Mouse (Mus musculus) stomach, embryonic 14.5 days (tissue): ENCODE data around the gene Olfr609. TPM values are rescaled to one million over a fixed set of nuclear protein-coding genes. Genes with fewer than 3 reads are reported as not detected.
"Not testable (repeated sequence)": the region's sequence is repeated elsewhere in the genome, so short reads cannot be mapped to it uniquely, and the experiment has no call there.

ENCODE experiments used
- ATAC-seq: fragments of 200-750 bp; cut with Nextera tagmentation; 2 replicates; pipeline ENCODE4 v1.8.0; 2017; ENCODE audit warnings: low read depth, moderate TSS enrichment; ENCODE audit not compliant: insufficient number of reproducible peaks, insufficient read depth, low FRiP score
- H3K27ac ChIP-seq: fragments of 300-500 bp; sonication (generic); 2 replicates; pipeline ENCODE4 v1.5.1; 2014; ENCODE audit warnings: mild to moderate bottlenecking, low read length, moderate library complexity, mixed read lengths
- H3K27me3 ChIP-seq: fragments of 300-500 bp; sonication (generic); 2 replicates; pipeline ENCODE4 v1.6.1; 2014; ENCODE audit warnings: low read length, control low read depth, mixed read lengths; ENCODE audit not compliant: control insufficient read depth, insufficient read depth
- H3K36me3 ChIP-seq: fragments of 300-500 bp; sonication (generic); 2 replicates; pipeline ENCODE4 v1.6.1; 2014; ENCODE audit warnings: mild to moderate bottlenecking, control low read depth, low read length, moderate library complexity, mixed read lengths; ENCODE audit not compliant: control insufficient read depth, insufficient read depth
- H3K4me1 ChIP-seq: fragments of 300-500 bp; sonication (generic); 2 replicates; pipeline ENCODE4 v1.6.1; 2014; ENCODE audit warnings: low read length, control low read depth, mixed read lengths; ENCODE audit not compliant: control insufficient read depth, insufficient read depth
- H3K4me2 ChIP-seq: fragments of 300-500 bp; sonication (generic); replicated peaks from 2 replicates; pipeline ENCODE4 v1.6.1; 2014; ENCODE audit warnings: low read depth, low read length, control low read depth
- H3K4me3 ChIP-seq: fragments of 300-500 bp; sonication (generic); 2 replicates; pipeline ENCODE4 v1.5.1; 2014; ENCODE audit warnings: low read depth, low read length, control low read depth
- H3K9ac ChIP-seq: fragments of 300-500 bp; sonication (generic); replicated peaks from 2 replicates; pipeline ENCODE4 v1.6.1; 2014; ENCODE audit warnings: low read depth, mild to moderate bottlenecking, control low read depth, low read length, moderate library complexity, mixed read lengths
- H3K9me3 ChIP-seq: fragments of 300-500 bp; sonication (generic); 2 replicates; pipeline ENCODE4 v1.6.1; 2016; ENCODE audit warnings: low read depth, low read length, control low read depth; ENCODE audit not compliant: control insufficient read depth
- WGBS: fragments of 180-500 bp; shearing (Covaris S2); extraction: QIAGEN DNeasy Blood & Tissue Kit; methylation state at CpG from one replicate; pipeline ENCODE4 v1.1.7; 2014; 5-methylcytosine and 5-hydroxymethylcytosine counted together
- polyA plus RNA-seq: library from polyadenylated mRNA; unstranded; fragments of >200 nt; fragmentation: Nextera tagmentation; extraction: Ambion mirVana; gene quantifications from 2 replicates; pipeline ENCODE4 v1.2.1, GENCODE M21; 2014

Gene Olfr609
- polyA plus RNA-seq = not detected in 2 replicates

DNA sequence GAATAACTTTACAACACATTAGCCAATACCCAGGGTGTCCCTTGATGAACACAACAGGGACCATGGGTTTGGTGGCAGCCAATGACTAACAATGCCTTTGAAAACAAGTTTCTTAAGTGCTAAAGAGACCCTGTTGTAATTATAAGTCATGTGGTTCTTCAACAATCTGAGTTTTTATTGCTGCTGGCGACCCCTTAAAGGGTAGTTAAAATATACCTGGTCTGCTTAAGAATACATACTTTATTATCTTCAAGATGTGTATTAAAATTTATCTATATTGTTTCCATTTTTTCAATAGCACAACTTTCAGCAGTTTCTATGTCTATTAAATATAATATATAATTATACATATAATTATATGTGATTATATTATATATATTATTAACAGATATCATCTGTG lies at the start of gene Olfr609:
Gene Olfr609, minus strand, starts transcription at position 101 of the 400 bp plus-strand sequence.
- Histone ChIP-seq H3K9me3 (no peaks in the 10 kb centered on the region), H3K36me3 (no peaks in the 10 kb centered on the region), H3K27me3 (no peaks in the 10 kb centered on the region), H3K4me2 (no peak within 1 kb of the TSS), H3K4me3 (no peak within 1 kb of the TSS), H3K4me1 (no peaks in the 10 kb centered on the region), H3K27ac (no peak within 1 kb of the TSS), H3K9ac (no peak within 1 kb of the TSS)
- WGBS = 72% methylated on average over 1 of the region's 1 CpGs
- ATAC-seq = no peak

DNA sequence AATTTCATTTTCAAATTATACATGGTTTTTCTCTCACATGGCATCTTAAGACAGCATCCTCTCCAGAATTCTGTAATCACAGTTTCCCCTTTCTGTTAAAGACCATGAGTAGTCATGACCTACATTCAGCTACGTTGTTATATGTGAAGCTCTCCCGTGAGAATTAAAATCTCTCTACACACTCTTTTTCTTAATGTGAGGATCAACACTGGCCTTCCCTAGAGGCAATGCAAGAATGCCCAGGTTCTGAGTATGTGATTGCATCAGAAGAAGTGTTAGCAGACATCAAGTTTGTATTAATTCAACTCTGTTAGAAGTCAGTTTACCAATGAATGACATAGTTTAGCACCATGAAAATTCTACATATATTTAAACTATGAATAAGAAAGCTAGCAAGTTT lies 44.8 kb upstream of the Olfr609 start, which contains the start of gene Olfr612:
Gene Olfr612, minus strand, starts transcription at position 101 of the 400 bp plus-strand sequence.
- not testable (repeated sequence) for H3K27me3 ChIP-seq, ATAC-seq, H3K4me3 ChIP-seq, H3K9ac ChIP-seq, H3K9me3 ChIP-seq, H3K4me1 ChIP-seq, H3K36me3 ChIP-seq, H3K4me2 ChIP-seq, H3K27ac ChIP-seq
- 81% methylated on average over 2 of the region's 2 CpGs for WGBS

DNA sequence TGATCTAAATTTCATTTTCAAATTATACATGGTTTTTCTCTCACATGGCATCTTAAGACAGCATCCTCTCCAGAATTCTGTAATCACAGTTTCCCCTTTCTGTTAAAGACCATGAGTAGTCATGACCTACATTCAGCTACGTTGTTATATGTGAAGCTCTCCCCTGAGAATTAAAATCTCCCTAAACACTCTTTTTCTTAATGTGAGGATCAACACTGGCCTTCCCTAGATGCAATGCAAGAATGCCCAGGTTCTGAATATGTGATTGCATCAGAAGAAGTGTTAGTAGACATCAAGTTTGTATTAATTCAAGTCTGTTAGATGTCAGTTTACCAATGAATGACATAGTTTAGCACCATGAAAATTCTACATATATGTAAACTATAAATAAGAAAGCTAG lies 22.9 kb upstream of the Olfr609 start, which contains the start of gene Olfr611:
Gene Olfr611, minus strand, starts transcription at position 101 of the 400 bp plus-strand sequence.
- not testable (repeated sequence) for ATAC-seq

DNA sequence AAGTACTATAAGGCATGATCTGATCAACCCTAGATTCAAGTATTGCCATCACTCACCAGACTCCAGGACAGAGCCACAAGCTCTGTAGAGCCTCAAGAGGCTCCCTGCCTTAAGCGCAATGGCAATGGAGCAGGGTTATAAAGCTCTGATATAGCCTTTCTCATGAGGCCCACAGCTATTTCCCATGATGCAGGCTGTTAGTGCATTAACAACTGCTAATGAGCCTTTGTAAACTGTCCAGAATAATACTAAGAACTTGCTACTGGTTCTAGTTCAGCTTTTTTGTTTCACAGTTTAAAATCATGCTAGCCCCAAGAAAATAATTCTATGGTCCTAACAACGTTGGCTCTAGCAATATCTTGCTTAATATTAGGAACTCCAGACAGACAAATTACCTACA lies 14.2 kb upstream of the Olfr609 start, which contains the start of gene Olfr610:
Gene Olfr610, minus strand, starts transcription at position 101 of the 400 bp plus-strand sequence.
- no peaks in the 10 kb centered on the region for H3K4me1 ChIP-seq
- WGBS = 86% methylated on average over 2 of the region's 2 CpGs
- H3K27me3 ChIP-seq = no peaks in the 10 kb centered on the region
- H3K4me3 ChIP-seq = no peak within 1 kb of the TSS
- H3K36me3 ChIP-seq = no peaks in the 10 kb centered on the region
- no peak within 1 kb of the TSS for H3K27ac ChIP-seq
- H3K9me3 ChIP-seq = no peaks in the 10 kb centered on the region
- no peak for ATAC-seq
- no peak within 1 kb of the TSS for H3K9ac ChIP-seq
- H3K4me2 ChIP-seq = no peak within 1 kb of the TSS

More for the DNA sequence above, 22.9 kb upstream of the Olfr609 start, which contains the start of gene Olfr611:
- H3K4me1 ChIP-seq, H3K4me2 ChIP-seq, H3K9me3 ChIP-seq, H3K27me3 ChIP-seq, H3K36me3 ChIP-seq, H3K4me3 ChIP-seq, H3K9ac ChIP-seq, H3K27ac ChIP-seq: not testable (repeated sequence)
- 61% methylated on average over 1 of the region's 1 CpGs for WGBS

DNA sequence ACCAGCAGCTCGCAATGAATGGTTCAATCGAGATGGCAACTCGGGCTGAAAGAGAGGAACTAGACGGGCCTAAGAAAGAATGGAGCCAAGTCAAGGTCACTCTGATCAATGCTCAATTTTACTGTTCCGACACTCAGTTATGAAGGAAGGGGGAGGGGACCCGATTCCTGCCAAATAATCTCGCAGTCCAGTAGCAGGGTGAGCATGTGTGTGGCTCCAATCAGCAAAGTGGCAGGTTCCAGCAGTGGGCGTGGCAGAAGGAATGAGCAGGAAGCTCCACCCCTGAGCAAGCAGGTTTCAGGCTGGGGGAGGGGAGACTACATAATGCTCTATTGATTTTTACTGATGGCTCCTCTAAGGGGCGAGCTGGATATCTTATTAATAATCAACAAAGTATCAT lies 20.8 kb downstream of the Olfr609 start:
- H3K9me3 ChIP-seq, H3K9ac ChIP-seq, H3K4me3 ChIP-seq, H3K27ac ChIP-seq, H3K4me2 ChIP-seq, H3K36me3 ChIP-seq, ATAC-seq, H3K27me3 ChIP-seq, H3K4me1 ChIP-seq: not testable (repeated sequence)
- WGBS = 80% methylated on average over 9 of the region's 9 CpGs

DNA sequence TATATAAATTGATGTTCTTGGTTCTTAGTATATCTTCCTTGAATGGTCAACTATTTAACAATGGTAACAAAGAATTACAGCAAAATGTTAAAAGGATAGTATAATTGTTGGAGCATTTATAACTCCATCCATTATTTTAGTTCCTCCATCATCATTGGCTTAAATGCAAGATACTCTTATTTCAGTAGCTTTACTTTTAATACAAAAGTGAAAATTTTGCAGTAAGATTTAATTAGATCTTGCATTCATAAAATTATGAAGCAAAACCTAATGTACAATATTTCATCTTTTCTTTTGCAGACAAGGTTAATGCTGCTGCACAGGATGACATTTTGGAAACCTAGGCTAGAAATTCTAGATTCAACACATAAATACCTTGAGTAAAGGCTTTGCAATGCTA lies 28.3 kb downstream of the Olfr609 start, which contains the start of gene Olfr608:
Gene Olfr608, plus strand, starts transcription at position 301 of the 400 bp plus-strand sequence.
- Histone ChIP-seq H3K27me3 (no peaks in the 10 kb centered on the region), H3K4me2 (no peak within 1 kb of the TSS), H3K4me1 (no peaks in the 10 kb centered on the region), H3K36me3 (no peaks in the 10 kb centered on the region), H3K9me3 (no peaks in the 10 kb centered on the region), H3K9ac (no peak within 1 kb of the TSS), H3K4me3 (no peak within 1 kb of the TSS), H3K27ac (no peak within 1 kb of the TSS)
- ATAC-seq = no peak

DNA sequence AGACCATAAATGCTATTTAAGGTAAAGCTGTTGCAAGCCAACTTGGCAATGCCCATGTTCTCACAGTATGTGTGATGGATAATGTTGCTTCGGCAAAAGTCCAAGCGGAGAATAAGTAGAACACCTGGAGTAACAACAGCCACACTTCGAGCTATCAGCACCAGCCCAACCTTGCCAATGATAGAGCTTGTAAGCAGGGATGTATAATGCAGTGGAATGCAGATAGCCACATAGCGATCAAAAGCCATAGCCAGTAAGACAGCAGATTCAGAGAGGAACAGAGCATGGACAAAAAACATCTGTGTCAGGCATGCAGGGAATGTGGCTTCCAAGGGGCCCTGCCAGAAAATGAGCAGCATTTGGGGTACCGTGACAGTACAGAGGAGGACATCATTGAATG lies 37.3 kb downstream of the Olfr609 start:
- Histone ChIP-seq H3K9ac (no peak overlapping the region), H3K36me3 (no peaks in the 10 kb centered on the region), H3K4me3 (no peak overlapping the region), H3K27ac (no peak overlapping the region), H3K27me3 (no peaks in the 10 kb centered on the region), H3K4me1 (no peaks in the 10 kb centered on the region), H3K9me3 (no peaks in the 10 kb centered on the region), H3K4me2 (no peak overlapping the region)
- WGBS = 79% methylated on average over 5 of the region's 5 CpGs
- ATAC-seq = no peak

DNA sequence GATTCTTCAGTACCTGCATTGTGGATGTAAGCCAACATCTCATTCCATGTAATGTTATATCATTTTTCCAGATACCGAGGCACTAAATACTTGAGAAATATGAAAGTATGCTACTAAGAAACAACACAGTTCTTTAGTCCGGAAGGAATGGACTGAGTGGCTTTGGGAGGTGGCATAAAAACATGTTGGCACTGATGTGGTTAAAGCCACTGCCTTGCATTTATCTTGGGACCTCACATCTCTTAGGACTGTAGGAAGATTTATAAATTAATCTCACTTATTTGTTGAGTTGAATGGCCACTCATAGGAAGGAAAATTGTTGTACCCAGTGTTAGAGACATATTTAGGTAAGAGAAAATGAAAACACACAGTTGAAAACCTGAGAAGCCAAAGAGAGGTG lies 49.1 kb downstream of the Olfr609 start, which contains the start of gene Olfr606:
Gene Olfr606, plus strand, starts transcription at position 301 of the 400 bp plus-strand sequence.
- Histone ChIP-seq H3K4me3 (no peak within 1 kb of the TSS), H3K9ac (no peak within 1 kb of the TSS), H3K27me3 (no peaks in the 10 kb centered on the region), H3K4me1 (no peaks in the 10 kb centered on the region), H3K9me3 (no peaks in the 10 kb centered on the region), H3K36me3 (no peaks in the 10 kb centered on the region), H3K27ac (no peak within 1 kb of the TSS), H3K4me2 (no peak within 1 kb of the TSS)
- ATAC-seq = no peak
- 94% methylated on average over 2 of the region's 2 CpGs for WGBS

DNA sequence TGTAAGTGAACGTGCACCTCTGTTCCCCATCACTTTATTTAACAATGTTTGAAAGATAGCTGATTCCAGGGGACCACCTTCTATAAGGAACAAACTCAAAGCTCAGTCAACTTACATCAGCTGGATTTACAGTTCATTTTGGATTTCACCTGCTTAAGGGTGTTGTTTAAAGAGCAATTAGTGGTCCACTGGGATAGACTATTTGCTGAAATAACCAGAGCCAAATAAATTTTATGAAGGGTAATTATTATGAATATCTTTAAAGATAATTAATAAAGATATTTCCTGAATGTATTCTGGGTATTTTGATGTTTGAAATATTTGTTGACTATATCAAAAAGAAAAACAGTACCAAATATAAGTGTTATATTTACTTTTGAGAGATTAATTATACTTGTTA lies 52.5 kb downstream of the Olfr609 start, which contains the start of gene Olfr605:
Gene Olfr605, minus strand, starts transcription at position 101 of the 400 bp plus-strand sequence.
- Histone ChIP-seq H3K4me2 (no peak within 1 kb of the TSS), H3K4me1 (no peaks in the 10 kb centered on the region), H3K36me3 (no peaks in the 10 kb centered on the region), H3K27ac (no peak within 1 kb of the TSS), H3K9ac (no peak within 1 kb of the TSS), H3K9me3 (no peaks in the 10 kb centered on the region), H3K27me3 (no peaks in the 10 kb centered on the region), H3K4me3 (no peak within 1 kb of the TSS)
- no peak for ATAC-seq
- 68% methylated on average over 1 of the region's 1 CpGs for WGBS
